Comparison of ENCODE assay signal across 1 mouse cellular context in the genomic region with DNA sequence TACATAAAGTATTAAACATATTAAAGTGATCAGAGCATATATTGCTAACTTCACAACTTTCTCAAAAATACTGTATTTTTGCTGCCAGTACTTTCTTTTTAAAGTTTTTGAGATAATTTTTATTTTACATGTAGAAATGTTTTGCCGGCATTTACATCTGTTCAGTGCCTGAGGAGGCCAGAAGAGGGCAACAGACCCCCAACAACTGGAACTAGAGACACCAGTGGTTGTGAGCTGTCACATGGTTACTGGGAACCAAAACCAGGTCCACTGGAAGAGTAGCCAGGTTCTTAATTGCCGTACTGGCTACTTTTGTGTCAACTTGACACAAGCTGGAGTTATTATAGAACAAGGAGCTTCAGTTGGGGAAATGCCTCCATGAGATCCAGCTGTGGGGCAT.
TF ChIP-seq lines count a peak whose summit lies in the region.

No protein-coding gene starts in this region.

TF ChIP-seq in CH12.LX, 34 proteins besides CTCF, POLR2A, EP300 and RAD21 (continued from another document):
- no peak for TF ChIP-seq ELF1 (IDR thresholded peaks at IDR 0.05; ENCODE audit: low read depth, low read length)
- TF ChIP-seq NELFE (IDR thresholded peaks at IDR 0.05; ENCODE audit: low read depth, low read length), result no peak
- TF ChIP-seq ZMIZ1 (IDR thresholded peaks at IDR 0.05; ENCODE audit: low read depth, low read length), result no peak
TF ChIP-seq in CH12.LX: peak in this region for 6.
